10 mouse cellular contexts compared by ENCODE assay signal in genomic region chrX:145399236-145399635, GRCm38 (mm10). TPM values are rescaled to one million over a fixed set of nuclear protein-coding genes. Genes with fewer than 3 reads are reported as not detected.
DNase-seq lines count a peak whose midpoint lies in the region; ATAC-seq and TF ChIP-seq lines count a peak whose summit lies in the region.
"Had no signal": no experiment of that assay in that cellular context is flagged by ENCODE, and none has a peak within 500 bp of the region (broad histone marks: within the 10 kb centered on the region; RNA-seq: fewer than 3 reads in every experiment).

No protein-coding gene starts in this region.

- ATAC-seq in hindbrain, postnatal 0 days, result no peak
- ATAC-seq in hindbrain, embryonic 13.5 days (ENCODE audit: low FRiP score), result no peak
- no peak for ATAC-seq in midbrain, embryonic 11.5 days (ENCODE audit: low FRiP score)
- no peak for ATAC-seq in midbrain, embryonic 13.5 days
- ATAC-seq in megakaryocyte progenitor cell, adult 5-6 weeks (replicated peaks; ENCODE audit: poor library complexity), result 0 out of 2 replicates have a peak, but pooled peaks have one; percentile 46

- DNase-seq in hindbrain, postnatal 0 days (ENCODE audit: low spot score), result peak; percentile 61
- peak; percentile 89 for DNase-seq in midbrain, embryonic 11.5 days (ENCODE audit: low spot score, missing footprints)
- DNase-seq in ZHBTc4 (ENCODE audit: low read depth, low spot score), result peak; percentile 5
- no peak for DNase-seq in urinary bladder, postnatal 10 days (ENCODE audit: low spot score)
- no peak for DNase-seq in frontal cortex, postnatal 10 days (ENCODE audit: low spot score in 2 of 2)
- DNase-seq: thymus, postnatal 36 days had no signal

- TF ChIP-seq CTCF in hindbrain, postnatal 0 days (IDR thresholded peaks at IDR 0.05; ENCODE audit: low read depth), result peak; percentile 46

- no peaks in the 10 kb centered on the region for H3K27me3 ChIP-seq in hindbrain, postnatal 0 days (ENCODE audit: insufficient read depth, low read length)
- no peaks in the 10 kb centered on the region for H3K27me3 ChIP-seq in hindbrain, embryonic 13.5 days
- H3K27me3 ChIP-seq in midbrain, embryonic 11.5 days (ENCODE audit: control insufficient read depth, insufficient read depth, low read length), result no peaks in the 10 kb centered on the region; the same call in 1 of the 2 replicates
- no peaks in the 10 kb centered on the region for H3K27me3 ChIP-seq in midbrain, embryonic 13.5 days

- no peak overlapping the region for H3K4me3 ChIP-seq in hindbrain, postnatal 0 days (ENCODE audit: low read length)
- no peak overlapping the region for H3K4me3 ChIP-seq in hindbrain, embryonic 13.5 days
- H3K4me3 ChIP-seq in midbrain, embryonic 11.5 days (ENCODE audit: low read depth, low read length), result no peak overlapping the region
- no peak overlapping the region for H3K4me3 ChIP-seq in midbrain, embryonic 13.5 days (replicated peaks)

- no peak overlapping the region for H3K27ac ChIP-seq in hindbrain, postnatal 0 days
- H3K27ac ChIP-seq in hindbrain, embryonic 13.5 days, result no peak overlapping the region
- no peak overlapping the region for H3K27ac ChIP-seq in midbrain, embryonic 11.5 days (ENCODE audit: low read depth, low read length)
- no peak overlapping the region for H3K27ac ChIP-seq in midbrain, embryonic 13.5 days

- H3K4me1 ChIP-seq in hindbrain, postnatal 0 days (ENCODE audit: insufficient read depth, low read length), result no peaks in the 10 kb centered on the region
- no peaks in the 10 kb centered on the region for H3K4me1 ChIP-seq in hindbrain, embryonic 13.5 days (replicated peaks)
- H3K4me1 ChIP-seq in midbrain, embryonic 11.5 days (ENCODE audit: control insufficient read depth, insufficient read depth, low read length), result no peaks in the 10 kb centered on the region
- H3K4me1 ChIP-seq in midbrain, embryonic 13.5 days (replicated peaks), result no peaks in the 10 kb centered on the region

- 19% methylated on average over 1 of the region's 1 CpGs for WGBS in hindbrain, postnatal 0 days
- 3% methylated on average over 1 of the region's 1 CpGs for WGBS in hindbrain, embryonic 13.5 days
- WGBS in midbrain, embryonic 11.5 days, result 25% methylated on average over 1 of the region's 1 CpGs
- 34% methylated on average over 1 of the region's 1 CpGs for WGBS in midbrain, embryonic 13.5 days

- no peak overlapping the region for H3K9ac ChIP-seq in hindbrain, postnatal 0 days (replicated peaks; ENCODE audit: low read length)
- no peak overlapping the region for H3K9ac ChIP-seq in hindbrain, embryonic 13.5 days
- H3K9ac ChIP-seq in midbrain, embryonic 11.5 days (ENCODE audit: low read length), result no peak overlapping the region
- no peak overlapping the region for H3K9ac ChIP-seq in midbrain, embryonic 13.5 days (replicated peaks)

- no peak overlapping the region for H3K4me2 ChIP-seq in hindbrain, postnatal 0 days (ENCODE audit: low read depth, low read length)
- no peak overlapping the region for H3K4me2 ChIP-seq in hindbrain, embryonic 13.5 days
- no peak overlapping the region for H3K4me2 ChIP-seq in midbrain, embryonic 11.5 days
- no peak overlapping the region for H3K4me2 ChIP-seq in midbrain, embryonic 13.5 days (replicated peaks)

- no peaks in the 10 kb centered on the region for H3K9me3 ChIP-seq in hindbrain, postnatal 0 days (ENCODE audit: low read length)
- H3K9me3 ChIP-seq in hindbrain, embryonic 13.5 days, result no peaks in the 10 kb centered on the region
- no peaks in the 10 kb centered on the region for H3K9me3 ChIP-seq in midbrain, embryonic 11.5 days (ENCODE audit: control insufficient read depth, low read length)
- no peaks in the 10 kb centered on the region for H3K9me3 ChIP-seq in midbrain, embryonic 13.5 days

- no peaks in the 10 kb centered on the region for H3K36me3 ChIP-seq in hindbrain, postnatal 0 days (ENCODE audit: insufficient read depth, low read length)
- no peaks in the 10 kb centered on the region for H3K36me3 ChIP-seq in hindbrain, embryonic 13.5 days
- no peaks in the 10 kb centered on the region for H3K36me3 ChIP-seq in midbrain, embryonic 11.5 days (ENCODE audit: control insufficient read depth, insufficient read depth, low read length)
- H3K36me3 ChIP-seq in midbrain, embryonic 13.5 days, result no peaks in the 10 kb centered on the region

RNA-seq across cellular contexts. Expression of gene Lhfpl1, which starts 50.3 kb away (rescaled TPM):
- not detected in 2 replicates for total RNA-seq in hindbrain, postnatal 0 days (2014; rRNA removed)
- 0.13 and 0.20 TPM in 2 replicates for polyA plus RNA-seq in hindbrain, postnatal 0 days (2015; fragmentation: Nextera tagmentation; extraction: Ambion mirVana)
- 0.48 and 0.76 TPM in 2 replicates for polyA plus RNA-seq in hindbrain, embryonic 13.5 days (2015; fragmentation: Nextera tagmentation; extraction: Ambion mirVana)
- polyA plus RNA-seq in midbrain, embryonic 11.5 days (2014; fragmentation: Nextera tagmentation; extraction: Ambion mirVana), result 0.22 TPM in 1 of 2 replicates, not detected in the other
- polyA plus RNA-seq in midbrain, embryonic 13.5 days (2015; fragmentation: Nextera tagmentation; extraction: Ambion mirVana), result 0.15 TPM in 1 of 2 replicates, not detected in the other
- not detected in 2 replicates for total RNA-seq in megakaryocyte progenitor cell, adult 5-6 weeks (2015)
- total RNA-seq in megakaryocyte progenitor cell, adult 5-6 weeks (2017), result not detected in 2 replicates
- polyA plus RNA-seq: liver, embryonic 16.5 days had no signal

Comparison
In these comparisons a context has a peak if more than half of its experiments do, and no peak if none do; other contexts are left out.
1. DNase-seq: peak in hindbrain, postnatal 0 days (single experiment), midbrain, embryonic 11.5 days (single experiment) and ZHBTc4 (single experiment); none in urinary bladder, postnatal 10 days (single experiment) and frontal cortex, postnatal 10 days (0 of 2).